Mouse (Mus musculus): ENCODE measurements around the gene Adgrl2.

Adgrl2 gene

GRCm38 (mm10) chr3:148885184-148885583 is 105.2 kb downstream of the Adgrl2 start:
- no peak for DNase-seq (ENCODE audit: low read depth)

GRCm38 (mm10) chr3:148881431-148881830 is 108.9 kb downstream of the Adgrl2 start:
- peak; percentile 68 for DNase-seq (ENCODE audit: low read depth)

GRCm38 (mm10) chr3:148872563-148872962 is 117.8 kb downstream of the Adgrl2 start:
- DNase-seq (ENCODE audit: low read depth): no peak

- no peak for DNase-seq (ENCODE audit: low read depth)
Measured at GRCm38 (mm10) chr3:148871792-148872464, 118.4 kb downstream of the Adgrl2 start.

GRCm38 (mm10) chr3:148867618-148868017 is 122.7 kb downstream of the Adgrl2 start:
- DNase-seq (ENCODE audit: low read depth): no peak

- DNase-seq (ENCODE audit: low read depth): no peak
Measured at GRCm38 (mm10) chr3:148866633-148867032, 123.7 kb downstream of the Adgrl2 start.

GRCm38 (mm10) chr3:148866053-148866452 is 124.3 kb downstream of the Adgrl2 start:
- no peak for DNase-seq (ENCODE audit: low read depth)

GRCm38 (mm10) chr3:148865234-148865633 is 125.1 kb downstream of the Adgrl2 start:
- no peak for DNase-seq (ENCODE audit: low read depth)

- DNase-seq (ENCODE audit: low read depth): no peak
Measured at GRCm38 (mm10) chr3:148861860-148862259, 128.5 kb downstream of the Adgrl2 start.

- no peak for DNase-seq (ENCODE audit: low read depth)
Measured at GRCm38 (mm10) chr3:148854306-148854910, 135.9 kb downstream of the Adgrl2 start.

- DNase-seq (ENCODE audit: low read depth): no peak
Measured at GRCm38 (mm10) chr3:148853372-148853771, 137.0 kb downstream of the Adgrl2 start.

GRCm38 (mm10) chr3:148852556-148852955 is 137.8 kb downstream of the Adgrl2 start:
- no peak for DNase-seq (ENCODE audit: low read depth)

GRCm38 (mm10) chr3:148850821-148851220 is 139.5 kb downstream of the Adgrl2 start:
- no peak for DNase-seq (ENCODE audit: low read depth)

- no peak for DNase-seq (ENCODE audit: low read depth)
Measured at GRCm38 (mm10) chr3:148848366-148848765, 142.0 kb downstream of the Adgrl2 start.

GRCm38 (mm10) chr3:148844182-148844581 is 146.2 kb downstream of the Adgrl2 start:
- no peak for DNase-seq (ENCODE audit: low read depth)

- no peak for DNase-seq (ENCODE audit: low read depth)
Measured at GRCm38 (mm10) chr3:148842533-148842932, 147.8 kb downstream of the Adgrl2 start.

GRCm38 (mm10) chr3:148838835-148839296 is 151.5 kb downstream of the Adgrl2 start:
- DNase-seq (ENCODE audit: low read depth): no peak

- DNase-seq (ENCODE audit: low read depth): peak; percentile 12
Measured at GRCm38 (mm10) chr3:148838095-148838834, 152.1 kb downstream of the Adgrl2 start.

GRCm38 (mm10) chr3:148835136-148835535 is 155.2 kb downstream of the Adgrl2 start:
- DNase-seq (ENCODE audit: low read depth): no peak

- no peak for DNase-seq (ENCODE audit: low read depth)
Measured at GRCm38 (mm10) chr3:148833070-148833769, 157.1 kb downstream of the Adgrl2 start.

GRCm38 (mm10) chr3:148832001-148832400 is 158.4 kb downstream of the Adgrl2 start:
- DNase-seq (ENCODE audit: low read depth): no peak

- no peak for DNase-seq (ENCODE audit: low read depth)
Measured at GRCm38 (mm10) chr3:148828519-148828918, 161.8 kb downstream of the Adgrl2 start.

Data from NIH3T3 (cell line).